Mouse (Mus musculus) spleen, adult 2 months (tissue): ENCODE data around the gene Srbd1. TPM values are rescaled to one million over a fixed set of nuclear protein-coding genes. Genes with fewer than 3 reads are reported as not detected.

Source experiments
- DNase-seq, 2 experiments: peaks; one replicate each; pipeline versions ENCODE4 v3.0.0 to v3.0.0-alpha.2; 2012 to 2021; ENCODE audit warnings: low spot score in 2 of 2, low read depth in 1 of 2
- H3K27ac ChIP-seq: fragments of 200-500 bp; 2 replicates; pipeline ENCODE4 v1.5.1; 2012; ENCODE audit warnings: low read length, inconsistent platforms; ENCODE audit not compliant: insufficient read depth
- H3K27me3 ChIP-seq: fragments of 200-500 bp; 2 replicates; pipeline ENCODE4 v1.6.1; 2012; ENCODE audit warnings: mild to moderate bottlenecking, moderate library complexity, low read length, inconsistent platforms; ENCODE audit not compliant: control insufficient read depth, insufficient read depth
- H3K36me3 ChIP-seq: fragments of 200-500 bp; 2 replicates; pipeline ENCODE4 v1.6.1; 2012; ENCODE audit warnings: mild to moderate bottlenecking, low read length, inconsistent platforms; ENCODE audit not compliant: control insufficient read depth, insufficient read depth
- H3K4me1 ChIP-seq: fragments of 200-500 bp; 2 replicates; pipeline ENCODE4 v1.6.1; 2011; ENCODE audit warnings: inconsistent platforms; ENCODE audit not compliant: control insufficient read depth, insufficient read depth, insufficient read length
- H3K4me3 ChIP-seq: fragments of 200-500 bp; 2 replicates; pipeline ENCODE4 v1.5.1; 2011; ENCODE audit warnings: mild to moderate bottlenecking, inconsistent platforms; ENCODE audit not compliant: insufficient read depth, insufficient read length; ENCODE audit errors: extremely low read depth
- CTCF ChIP-seq: fragments of 200-500 bp; IDR thresholded peaks from 2 replicates; pipeline ENCODE4 v1.5.1; 2011; ENCODE audit warnings: mild to moderate bottlenecking, inconsistent platforms; ENCODE audit not compliant: insufficient read depth, insufficient read length, insufficient replicate concordance; ENCODE audit errors: extremely low read depth
- POLR2A ChIP-seq: fragments of 200-500 bp; IDR thresholded peaks from 2 replicates; pipeline ENCODE4 v1.6.1; 2011; ENCODE audit warnings: low read depth, low read length, inconsistent platforms
- WGBS: fragments of 180-500 bp; shearing (Covaris S2); methylation state at CpG from one replicate; pipeline ENCODE4 v1.1.7; 2018; 5-methylcytosine and 5-hydroxymethylcytosine counted together
- polyA plus RNA-seq: library from polyadenylated mRNA; depleted of rRNA; stranded (reverse); fragments of >200 nt; gene quantifications from 2 replicates; pipeline ENCODE4 v1.2.3, GENCODE M21; 2012

Srbd1 gene
- polyA plus RNA-seq, 1 experiment: 2.2 TPM

DNA sequence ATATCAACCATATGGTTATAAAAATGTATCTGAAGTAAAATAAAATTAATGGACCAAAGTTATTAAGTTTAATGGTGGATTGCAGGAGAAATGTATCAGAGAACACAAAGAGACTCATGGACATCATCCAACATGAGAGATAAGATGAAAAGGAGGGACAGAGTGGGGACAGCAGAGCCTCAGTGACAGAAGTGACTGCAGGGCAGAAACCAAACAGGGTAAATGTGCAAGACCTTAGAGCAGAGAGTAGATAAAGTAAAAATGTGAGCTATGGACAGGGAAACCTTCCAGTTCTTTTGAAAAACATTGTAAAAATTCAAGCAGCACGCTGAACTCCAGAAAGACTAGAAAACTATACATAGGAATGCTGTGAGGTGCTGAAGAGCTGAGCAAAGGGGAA, 132.4 kb downstream of the Srbd1 start:
- Histone ChIP-seq H3K4me1 (no peaks in the 10 kb centered on the region), H3K27ac (no peak overlapping the region), H3K4me3 (no peak overlapping the region), H3K36me3 (no peaks in the 10 kb centered on the region), H3K27me3 (no peaks in the 10 kb centered on the region)
- TF ChIP-seq POLR2A (no peak), CTCF (no peak)
- DNase-seq: no peak
- 98% methylated on average over 1 of the region's 1 CpGs for WGBS

DNA sequence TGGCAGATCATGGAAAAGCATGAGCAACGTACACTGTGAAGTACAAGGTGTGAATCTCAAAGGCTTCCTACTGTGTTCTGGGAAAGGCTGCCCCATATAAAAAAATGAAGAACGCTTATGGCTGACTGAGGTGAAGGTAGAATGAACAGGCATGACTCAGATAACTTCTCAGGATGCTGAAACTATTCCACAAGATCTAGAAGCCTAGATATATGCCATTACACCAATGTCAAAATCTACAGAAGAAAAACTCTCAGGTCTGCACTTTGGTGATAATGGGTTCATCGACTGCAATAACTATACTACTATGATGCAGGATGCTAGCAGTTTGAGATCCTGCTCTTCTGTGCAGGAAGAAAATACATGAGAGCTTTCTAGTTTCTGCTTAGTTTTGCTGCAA, 133.1 kb downstream of the Srbd1 start:
- Histone ChIP-seq H3K27me3 (no peaks in the 10 kb centered on the region), H3K4me3 (no peak overlapping the region), H3K4me1 (no peaks in the 10 kb centered on the region), H3K27ac (no peak overlapping the region), H3K36me3 (no peaks in the 10 kb centered on the region)
- 84% methylated on average over 3 of the region's 3 CpGs for WGBS
- no peak for DNase-seq
- TF ChIP-seq POLR2A (no peak), CTCF (no peak)

DNA sequence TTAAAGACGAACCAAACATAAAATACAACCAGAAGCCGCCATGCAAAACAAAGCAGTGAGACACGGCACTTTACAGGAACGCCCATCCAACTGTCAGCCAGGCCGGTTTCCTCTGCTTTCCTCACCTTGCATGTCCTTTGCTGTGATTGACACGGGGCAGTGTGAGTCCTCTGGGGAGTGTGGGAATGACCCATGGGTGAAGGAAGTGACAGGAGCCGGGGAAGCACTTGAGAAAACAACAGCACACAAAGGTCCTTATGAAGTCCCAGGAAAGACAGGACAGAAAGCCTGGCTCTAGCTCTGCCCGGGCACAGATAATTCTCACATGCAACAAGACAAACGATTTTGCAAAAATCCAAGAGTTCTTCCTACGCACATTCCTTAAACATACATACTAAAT, 136.6 kb downstream of the Srbd1 start:
- Histone ChIP-seq H3K4me3 (no peak overlapping the region), H3K27me3 (no peaks in the 10 kb centered on the region), H3K4me1 (no peaks in the 10 kb centered on the region), H3K27ac (no peak overlapping the region), H3K36me3 (no peaks in the 10 kb centered on the region)
- no peak for TF ChIP-seq POLR2A
- TF ChIP-seq CTCF: no peak
- no peak for DNase-seq
- 93% methylated on average over 10 of the region's 10 CpGs for WGBS

DNA sequence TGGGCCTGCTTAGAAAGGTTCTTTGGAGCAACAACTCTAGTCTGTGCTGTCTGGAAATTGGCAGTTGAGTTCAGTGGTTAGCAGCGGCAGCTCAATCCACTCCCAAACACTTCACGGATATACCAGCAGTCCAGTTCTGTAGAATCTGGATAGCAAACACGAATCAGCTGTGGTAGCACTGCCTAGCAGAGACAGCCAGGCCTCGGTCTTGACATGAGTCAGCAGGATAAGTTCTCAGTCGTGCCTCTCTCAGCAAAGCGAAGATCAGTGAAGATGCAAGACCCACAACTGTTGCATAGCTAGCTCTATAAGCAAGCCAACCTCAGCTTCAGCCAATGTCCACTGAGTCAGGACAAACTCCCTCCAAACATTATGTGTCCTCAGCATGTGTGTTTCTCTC, 142.9 kb downstream of the Srbd1 start:
- H3K27ac ChIP-seq: no peak overlapping the region
- no peaks in the 10 kb centered on the region for H3K27me3 ChIP-seq
- peaks cover 11% of the 10 kb centered on the region for H3K36me3 ChIP-seq
- TF ChIP-seq CTCF (no peak), POLR2A (no peak)
- no peak overlapping the region for H3K4me3 ChIP-seq
- 85% methylated on average over 6 of the region's 6 CpGs for WGBS
- H3K4me1 ChIP-seq: no peaks in the 10 kb centered on the region
- no peak for DNase-seq

DNA sequence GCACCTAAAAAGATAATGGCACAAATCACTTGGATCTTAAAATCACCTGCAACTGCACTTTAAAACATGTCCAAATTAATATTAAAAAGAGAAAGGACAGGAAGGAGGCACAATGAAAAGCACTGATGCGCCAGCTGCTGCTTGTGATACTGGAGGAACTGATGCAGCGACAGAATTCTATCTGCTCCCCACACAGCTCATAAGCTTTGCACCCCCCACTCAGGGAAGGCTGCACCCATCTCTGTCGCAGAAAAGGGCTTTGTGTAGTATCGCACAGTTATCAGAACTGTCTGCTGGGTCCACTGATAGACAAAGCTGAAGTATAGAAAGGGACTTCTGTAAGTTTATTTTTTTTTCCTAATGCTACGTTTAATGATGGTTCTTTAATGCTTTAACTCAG, 143.3 kb downstream of the Srbd1 start:
- Histone ChIP-seq H3K4me3 (no peak overlapping the region), H3K27me3 (no peaks in the 10 kb centered on the region), H3K4me1 (no peaks in the 10 kb centered on the region), H3K27ac (no peak overlapping the region), H3K36me3 (peaks cover 13% of the 10 kb centered on the region)
- WGBS: 82% methylated on average over 5 of the region's 5 CpGs
- no peak for TF ChIP-seq CTCF
- no peak for TF ChIP-seq POLR2A
- DNase-seq: no peak

DNA sequence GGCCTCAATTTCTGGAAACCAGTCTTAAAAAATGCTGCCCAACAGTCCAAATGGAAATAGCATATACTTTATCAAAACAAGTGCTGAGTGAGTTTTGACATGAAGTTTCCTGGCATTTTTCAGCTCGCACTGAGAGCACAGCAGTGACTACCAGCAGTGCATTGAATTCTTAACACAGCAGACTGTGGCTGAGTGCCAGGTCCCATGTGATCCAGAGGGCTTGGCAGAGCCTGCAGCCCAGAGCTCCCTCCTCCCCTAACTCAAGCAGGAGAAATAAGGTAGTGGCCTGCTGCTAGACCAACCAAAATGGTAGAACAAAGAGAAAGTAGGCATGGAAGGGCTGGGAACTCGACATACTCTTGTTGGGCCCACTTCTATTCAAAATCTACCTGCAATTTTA, 149.2 kb downstream of the Srbd1 start:
- no peak overlapping the region for H3K4me3 ChIP-seq
- TF ChIP-seq CTCF (no peak), POLR2A (no peak)
- no peak for DNase-seq
- no peak overlapping the region for H3K27ac ChIP-seq
- H3K27me3 ChIP-seq: no peaks in the 10 kb centered on the region
- no peaks in the 10 kb centered on the region for H3K4me1 ChIP-seq
- H3K36me3 ChIP-seq: peaks cover 9% of the 10 kb centered on the region
- 90% methylated on average over 2 of the region's 2 CpGs for WGBS

DNA sequence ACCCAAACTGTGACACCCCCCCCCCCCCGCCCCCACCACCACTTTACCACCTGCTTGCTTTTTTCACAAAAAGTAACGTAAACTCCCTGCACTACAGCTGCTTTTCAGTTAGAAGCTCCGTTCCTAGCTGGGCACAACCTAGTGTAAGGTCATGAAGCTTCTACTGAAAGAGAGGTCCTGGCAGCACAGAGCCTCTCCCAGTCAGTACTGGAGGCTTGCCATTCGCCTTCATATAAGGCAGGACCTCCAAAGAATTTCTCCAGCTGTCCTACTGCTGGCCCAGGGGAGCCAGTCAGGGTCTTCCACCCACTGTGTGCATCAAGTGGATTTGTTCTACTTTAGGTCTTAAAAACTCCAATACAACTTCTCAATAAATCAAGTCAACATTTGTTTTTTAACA, 149.9 kb downstream of the Srbd1 start:
- 92% methylated on average over 4 of the region's 4 CpGs for WGBS
- Histone ChIP-seq H3K4me3 (no peak overlapping the region), H3K36me3 (peaks cover 8% of the 10 kb centered on the region), H3K4me1 (no peaks in the 10 kb centered on the region), H3K27me3 (no peaks in the 10 kb centered on the region), H3K27ac (no peak overlapping the region)
- no peak for TF ChIP-seq CTCF
- TF ChIP-seq POLR2A: no peak
- no peak for DNase-seq
